Mouse (Mus musculus) E14TG2a.4 (cell line): Measurements from ENCODE around the gene Oma1.

Experiments used
- CTCF ChIP-seq: conservative IDR thresholded peaks from 2 replicates; pipeline ENCODE4 v1.5.1; 2014; ENCODE audit warnings: low read length
- NANOG ChIP-seq: IDR thresholded peaks from 2 replicates; pipeline ENCODE4 v1.6.1; 2014; ENCODE audit warnings: borderline replicate concordance, low read length, mixed read lengths
- POU5F1 ChIP-seq: IDR thresholded peaks from 2 replicates; pipeline ENCODE4 v1.6.1; 2014; ENCODE audit warnings: low read length, borderline replicate concordance

- peak; percentile 65 for TF ChIP-seq CTCF
- no peak for TF ChIP-seq NANOG
- no peak for TF ChIP-seq POU5F1
These were observed 35.6 kb downstream of the Oma1 start for GRCm38 (mm10) chr4:103349219-103349618.
